Mouse (Mus musculus) thymus, postnatal 25 days (tissue): ENCODE results near the gene Foxj3.

Experiments
- DNase-seq: peaks from one replicate; pipeline ENCODE4 v3.0.0; 2022

Foxj3 gene

GRCm38 (mm10) chr4:119637946-119638345 lies 101.1 kb downstream of the Foxj3 start:
- no peak for DNase-seq

GRCm38 (mm10) chr4:119638656-119639055 lies 101.9 kb downstream of the Foxj3 start:
- DNase-seq, result no peak

- no peak for DNase-seq
Measured at GRCm38 (mm10) chr4:119642666-119643065, 105.9 kb downstream of the Foxj3 start.

GRCm38 (mm10) chr4:119657011-119657410 lies 120.2 kb downstream of the Foxj3 start:
- no peak for DNase-seq

GRCm38 (mm10) chr4:119658246-119658645 lies 121.4 kb downstream of the Foxj3 start:
- no peak for DNase-seq

GRCm38 (mm10) chr4:119658731-119659130 lies 121.9 kb downstream of the Foxj3 start, which contains the start of gene Guca2b:
TSS of gene Guca2b (minus strand) at chr4:119658954.
- DNase-seq, result no peak

- no peak for DNase-seq
Measured at GRCm38 (mm10) chr4:119660007-119660406, 123.2 kb downstream of the Foxj3 start.

GRCm38 (mm10) chr4:119662151-119662550 lies 125.3 kb downstream of the Foxj3 start:
- no peak for DNase-seq

- DNase-seq, result no peak
Measured at GRCm38 (mm10) chr4:119662976-119663375, 126.2 kb downstream of the Foxj3 start.

GRCm38 (mm10) chr4:119663409-119664095 lies 126.7 kb downstream of the Foxj3 start:
- DNase-seq, result no peak

- DNase-seq, result no peak
Measured at GRCm38 (mm10) chr4:119665166-119665565, 128.4 kb downstream of the Foxj3 start.

- no peak for DNase-seq
Measured at GRCm38 (mm10) chr4:119666116-119666515, 129.3 kb downstream of the Foxj3 start.

- DNase-seq, result peak; percentile 52
Measured at GRCm38 (mm10) chr4:119667454-119667853, 130.7 kb downstream of the Foxj3 start.

GRCm38 (mm10) chr4:119668185-119668584 lies 131.4 kb downstream of the Foxj3 start:
- no peak for DNase-seq

- no peak for DNase-seq
Measured at GRCm38 (mm10) chr4:119668596-119668995, 131.8 kb downstream of the Foxj3 start.

- DNase-seq, result peak; percentile 82
Measured at GRCm38 (mm10) chr4:119669356-119670209, 132.8 kb downstream of the Foxj3 start.

GRCm38 (mm10) chr4:119670210-119670555 lies 133.4 kb downstream of the Foxj3 start:
- DNase-seq, result no peak

- DNase-seq, result peak; percentile 24
Measured at GRCm38 (mm10) chr4:119670736-119671135, 133.9 kb downstream of the Foxj3 start.

- DNase-seq, result no peak
Measured at GRCm38 (mm10) chr4:119671164-119671563, 134.4 kb downstream of the Foxj3 start.

- DNase-seq, result peak; percentile 81
Measured at GRCm38 (mm10) chr4:119672685-119673084, 135.9 kb downstream of the Foxj3 start.
